Mouse (Mus musculus) MEL (cell line): ENCODE measurements around the gene Adra1d. TPM values are rescaled to one million over a fixed set of nuclear protein-coding genes. Genes with fewer than 3 reads are reported as not detected.

ENCODE experiments used
- DNase-seq: peaks from one replicate; pipeline ENCODE4 v3.0.0; 2011; ENCODE audit warnings: low read depth, low spot score
- H3K27ac ChIP-seq: 2 replicates; pipeline ENCODE4 v1.5.1; 2012; ENCODE audit warnings: low read depth, mild to moderate bottlenecking, control low read depth, low read length, moderate library complexity; ENCODE audit not compliant: control insufficient read depth
- H3K27me3 ChIP-seq, 2 experiments: fragments of 150-350 bp in 1 of 2; sonication (generic) in 1 of 2; 2 replicates each; pipeline ENCODE4 v1.6.1; 2012; ENCODE audit warnings: low read length in 2 of 2, mild to moderate bottlenecking in 2 of 2, improper control_type of control experiment in 1 of 2, moderate library complexity in 1 of 2; ENCODE audit not compliant: insufficient read depth in 2 of 2, control insufficient read depth in 1 of 2
- H3K36me3 ChIP-seq, 2 experiments: 2 replicates each; pipeline ENCODE4 v1.6.1; 2012 to 2014; ENCODE audit warnings: low read length in 2 of 2, improper control_type of control experiment in 1 of 2, inconsistent platforms in 1 of 2, mild to moderate bottlenecking in 1 of 2; ENCODE audit not compliant: insufficient read depth in 2 of 2, control insufficient read depth in 1 of 2
- H3K4me1 ChIP-seq, 2 experiments: fragments of 150-350 bp in 1 of 2; sonication (generic) in 1 of 2; 2 replicates each; pipeline ENCODE4 v1.6.1; 2012; ENCODE audit warnings: low read length in 2 of 2, improper control_type of control experiment in 1 of 2, mild to moderate bottlenecking in 1 of 2; ENCODE audit not compliant: insufficient read depth in 2 of 2, control insufficient read depth in 1 of 2
- H3K4me3 ChIP-seq, 2 experiments: fragments of 150-350 bp in 1 of 2; sonication (generic) in 1 of 2; 2 replicates each; pipeline ENCODE4 v1.5.1; 2012; ENCODE audit warnings: low read depth in 2 of 2, low read length in 2 of 2, mild to moderate bottlenecking in 2 of 2, moderate library complexity in 2 of 2, control low read depth in 1 of 2, improper control_type of control experiment in 1 of 2; ENCODE audit not compliant: control insufficient read depth in 1 of 2, insufficient read depth in 1 of 2
- H3K79me2 ChIP-seq: 2 replicates; pipeline ENCODE4 v1.6.1; 2012; ENCODE audit warnings: mild to moderate bottlenecking, low read length, moderate library complexity; ENCODE audit not compliant: control insufficient read depth, poor library complexity, insufficient read depth
- H3K9ac ChIP-seq: 2 replicates; pipeline ENCODE4 v1.6.1; 2012; ENCODE audit warnings: low read depth, mild to moderate bottlenecking, control low read depth, low read length, moderate library complexity; ENCODE audit not compliant: control insufficient read depth, poor library complexity, severe bottlenecking
- H3K9me3 ChIP-seq: fragments of 150-350 bp; sonication (generic); replicated peaks from 2 replicates; pipeline ENCODE4 v1.6.1; 2012; ENCODE audit warnings: mild to moderate bottlenecking, low read length, improper control_type of control experiment, moderate library complexity; ENCODE audit not compliant: insufficient read depth
- BHLHE40 ChIP-seq: IDR thresholded peaks from 2 replicates; pipeline ENCODE4 v1.6.1; 2012; ENCODE audit warnings: low read depth, mild to moderate bottlenecking, inconsistent platforms, low read length, improper control_type of control experiment, borderline replicate concordance
- CHD1 ChIP-seq: IDR thresholded peaks from 2 replicates; pipeline ENCODE4 v1.6.1; 2012; ENCODE audit warnings: low read depth, mild to moderate bottlenecking, inconsistent platforms, low read length, improper control_type of control experiment
- CHD2 ChIP-seq: IDR thresholded peaks from 2 replicates; pipeline ENCODE4 v1.6.1; 2011; ENCODE audit warnings: low read length, improper control_type of control experiment
- ELF1 ChIP-seq: IDR thresholded peaks from 2 replicates; pipeline ENCODE4 v1.6.1; 2014; ENCODE audit warnings: low read depth, mild to moderate bottlenecking, inconsistent platforms, low read length, improper control_type of control experiment, moderate library complexity
- EP300 ChIP-seq, 2 experiments: IDR thresholded peaks; 2 replicates each; pipeline ENCODE4 v1.6.1; 2011; ENCODE audit warnings: improper control_type of control experiment in 2 of 2, low read length in 2 of 2, low read depth in 1 of 2, mild to moderate bottlenecking in 1 of 2
- ETS1 ChIP-seq: IDR thresholded peaks from 2 replicates; pipeline ENCODE4 v1.6.1; 2012; ENCODE audit warnings: low read depth, mild to moderate bottlenecking, inconsistent platforms, low read length, improper control_type of control experiment, moderate library complexity
- GABPA ChIP-seq: IDR thresholded peaks from 2 replicates; pipeline ENCODE4 v1.6.1; 2012; ENCODE audit warnings: low read depth, mild to moderate bottlenecking, inconsistent platforms, low read length, improper control_type of control experiment, moderate library complexity
- KAT2A ChIP-seq: conservative IDR thresholded peaks from 2 replicates; pipeline ENCODE4 v1.6.1; 2012; ENCODE audit warnings: low read depth, low read length, improper control_type of control experiment, inconsistent platforms
- MAFK ChIP-seq: IDR thresholded peaks from 2 replicates; pipeline ENCODE4 v1.6.1; 2011; ENCODE audit warnings: low read depth, mild to moderate bottlenecking, low read length, improper control_type of control experiment, borderline replicate concordance
- MAZ ChIP-seq: IDR thresholded peaks from 2 replicates; pipeline ENCODE4 v1.6.1; 2012; ENCODE audit warnings: low read depth, mild to moderate bottlenecking, inconsistent platforms, low read length, improper control_type of control experiment
- MYB ChIP-seq: IDR thresholded peaks from 2 replicates; pipeline ENCODE4 v1.6.1; 2011; ENCODE audit warnings: mild to moderate bottlenecking, low read depth, low read length, improper control_type of control experiment
- MYC ChIP-seq: IDR thresholded peaks from 2 replicates; pipeline ENCODE4 v1.6.1; 2011; ENCODE audit warnings: low read depth, mild to moderate bottlenecking, low read length, improper control_type of control experiment, moderate library complexity
- NRF1 ChIP-seq: IDR thresholded peaks from 2 replicates; pipeline ENCODE4 v1.6.1; 2014; ENCODE audit warnings: low read depth, mild to moderate bottlenecking, inconsistent platforms, low read length, improper control_type of control experiment, moderate library complexity; ENCODE audit not compliant: poor library complexity, insufficient read depth, severe bottlenecking
- POLR2AphosphoS5 ChIP-seq: IDR thresholded peaks from 2 replicates; pipeline ENCODE4 v1.6.1; 2012; ENCODE audit warnings: low read depth, borderline replicate concordance, mild to moderate bottlenecking, inconsistent platforms, low read length, moderate library complexity, mixed read lengths
- SIN3A ChIP-seq: IDR thresholded peaks from 2 replicates; pipeline ENCODE4 v1.6.1; 2012; ENCODE audit warnings: low read length, improper control_type of control experiment, inconsistent platforms
- TAL1 ChIP-seq: IDR thresholded peaks from 2 replicates; pipeline ENCODE4 v1.6.1; 2012; ENCODE audit warnings: mild to moderate bottlenecking, inconsistent platforms, low read length, moderate library complexity, mixed read lengths
- TBP ChIP-seq: IDR thresholded peaks from 2 replicates; pipeline ENCODE4 v1.8.0; 2011; ENCODE audit warnings: low read depth, low read length, improper control_type of control experiment
- UBTF ChIP-seq: IDR thresholded peaks from 2 replicates; pipeline ENCODE4 v1.6.1; 2012; ENCODE audit warnings: low read depth, mild to moderate bottlenecking, inconsistent platforms, low read length, improper control_type of control experiment, moderate library complexity, borderline replicate concordance; ENCODE audit not compliant: insufficient read depth
- USF1 ChIP-seq: IDR thresholded peaks from 2 replicates; pipeline ENCODE4 v1.6.1; 2014; ENCODE audit warnings: low read depth, mild to moderate bottlenecking, inconsistent platforms, low read length, improper control_type of control experiment, moderate library complexity
- ZC3H11A ChIP-seq: IDR thresholded peaks from 2 replicates; pipeline ENCODE4 v1.6.1; 2012; ENCODE audit warnings: low read depth, mild to moderate bottlenecking, inconsistent platforms, low read length, improper control_type of control experiment
- ZMIZ1 ChIP-seq: IDR thresholded peaks from 2 replicates; pipeline ENCODE4 v1.6.1; 2012; ENCODE audit warnings: low read depth, mild to moderate bottlenecking, inconsistent platforms, low read length, improper control_type of control experiment, moderate library complexity
- polyA plus RNA-seq, 2 experiments: library from polyadenylated mRNA; stranded (reverse) in 1 of 2; unstranded in 1 of 2; fragments of >175 nt in 1 of 2; fragments of >200 nt in 1 of 2; gene quantifications; 2 replicates each; pipeline versions ENCODE4 v1.2.1 to v1.2.4; 2012; ENCODE audit warnings: low replicate concordance in 2 of 2, low read depth in 1 of 2; ENCODE audit not compliant: insufficient read length in 2 of 2, insufficient read depth in 1 of 2, missing spikeins in 1 of 2
- total RNA-seq: library from RNA; depleted of rRNA; stranded (reverse); fragments of 300-350 nt; gene quantifications from 2 replicates; pipeline ENCODE4 v1.2.3, GENCODE M21; 2012

Adra1d gene
- total and polyA plus RNA-seq, 3 experiments, result not detected

DNA sequence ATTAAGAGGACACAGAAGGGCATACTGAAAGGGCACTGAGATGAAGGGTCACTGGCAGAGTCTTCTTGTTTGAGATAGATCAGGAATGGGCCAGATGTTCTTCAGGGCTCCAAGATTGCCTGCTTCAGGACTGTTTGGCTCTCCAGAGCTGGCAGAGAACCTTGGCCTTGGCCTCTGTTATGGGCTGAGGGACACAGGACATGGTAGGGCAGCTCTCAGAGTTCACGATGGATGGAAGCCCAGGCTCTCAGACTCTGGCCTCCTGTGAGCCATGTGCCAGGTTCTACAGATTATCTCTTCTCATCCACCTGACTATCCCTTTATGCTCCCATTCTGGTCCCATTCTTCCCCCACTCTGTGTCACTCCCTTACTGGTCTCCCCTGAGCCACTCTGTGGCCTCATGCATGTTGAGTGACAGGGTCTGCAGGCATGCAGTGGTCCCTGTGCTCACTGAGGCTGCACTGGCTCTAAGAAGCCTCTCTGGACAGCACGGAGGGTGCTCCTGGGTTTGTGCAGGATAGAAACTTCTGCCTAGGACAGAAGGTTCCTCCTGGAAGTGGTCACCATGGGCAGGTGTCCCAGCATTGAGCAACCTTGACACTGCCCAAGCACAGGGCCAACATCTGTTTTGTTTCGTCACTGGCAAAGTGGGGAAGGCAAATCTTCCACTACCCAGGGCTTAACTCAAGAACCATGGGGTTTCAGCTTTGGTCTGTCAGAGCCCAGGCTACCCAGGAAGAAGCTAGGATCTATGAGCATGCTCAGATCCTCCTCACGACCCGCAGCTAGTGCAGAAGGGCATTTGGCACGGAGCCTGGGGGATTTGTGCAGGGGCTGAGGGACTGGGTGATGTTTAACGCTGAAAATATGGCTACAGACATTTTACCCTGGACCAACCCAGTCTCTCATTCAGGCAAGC, 10.1 kb downstream of the Adra1d start (continued):
- TF ChIP-seq MAZ, result no peak
- no peak for TF ChIP-seq SIN3A
- no peak for TF ChIP-seq POLR2AphosphoS5
- no peak for TF ChIP-seq ZMIZ1

GRCm38 (mm10) chr2:131550906-131551305, 11.2 kb downstream of the Adra1d start:
- no peak overlapping the region for H3K27ac ChIP-seq
- H3K4me3 ChIP-seq, result no peak overlapping the region
- H3K79me2 ChIP-seq, result no peaks in the 10 kb centered on the region
- no peaks in the 10 kb centered on the region for H3K4me1 ChIP-seq
- no peaks in the 10 kb centered on the region for H3K36me3 ChIP-seq
- TF ChIP-seq MYB, result no peak
- no peak for TF ChIP-seq GABPA
- no peak for TF ChIP-seq TAL1
- no peak for TF ChIP-seq ETS1
- no peak for DNase-seq
- no peak overlapping the region for H3K9ac ChIP-seq
- no peaks in the 10 kb centered on the region for H3K9me3 ChIP-seq
- H3K27me3 ChIP-seq, result peaks cover 0 to 2% of the 10 kb centered on the region in 2 experiments; a peak in 2 of 4 replicates

GRCm38 (mm10) chr2:131550474-131550873, 11.6 kb downstream of the Adra1d start:
- TF ChIP-seq BHLHE40 (no peak), KAT2A (no peak), CHD1 (no peak), ELF1 (no peak), POLR2AphosphoS5 (no peak), NRF1 (no peak), MYC (no peak), EP300 (IDR thresholded peaks at IDR 0.05; ENCODE audit: low read depth in 1 of 2, low read length in 2 of 2) (no peak), USF1 (no peak), ZC3H11A (no peak), ZMIZ1 (no peak), TBP (no peak), CHD2 (no peak), UBTF (no peak), MAFK (no peak)
- TF ChIP-seq, all 39 proteins: peak for 0
- Histone ChIP-seq H3K27ac (no peak overlapping the region), H3K79me2 (no peaks in the 10 kb centered on the region), H3K36me3 (no peaks in the 10 kb centered on the region), H3K9me3 (no peaks in the 10 kb centered on the region), H3K4me3 (no peak overlapping the region), H3K9ac (no peak overlapping the region), H3K4me1 (no peaks in the 10 kb centered on the region), H3K27me3 (peaks cover 0 to 2% of the 10 kb centered on the region in 2 experiments; a peak in 2 of 4 replicates)
- no peak for DNase-seq
